Mouse (Mus musculus) embryonic facial prominence, embryonic 10.5 days (tissue): Measurements from ENCODE around the gene Syt8. TPM values are rescaled to one million over a fixed set of nuclear protein-coding genes. Genes with fewer than 3 reads are reported as not detected.
A peak's percentile ranks its signal among the peaks of the same experiment; 100 is the strongest.

Experiments used
- DNase-seq: peaks from one replicate; pipeline ENCODE4 v3.0.0-alpha.2; 2017; ENCODE audit warnings: low spot score
- H3K27ac ChIP-seq: fragments of 300-500 bp; sonication (generic); replicated peaks from 2 replicates; pipeline ENCODE4 v1.5.1; 2016; ENCODE audit warnings: mild to moderate bottlenecking
- H3K27me3 ChIP-seq: fragments of 300-500 bp; sonication (generic); replicated peaks from 2 replicates; pipeline ENCODE4 v1.6.1; 2016; ENCODE audit warnings: low read depth, mild to moderate bottlenecking; ENCODE audit not compliant: poor library complexity, severe bottlenecking
- H3K36me3 ChIP-seq: fragments of 300-500 bp; sonication (generic); replicated peaks from 2 replicates; pipeline ENCODE4 v1.6.1; 2016; ENCODE audit warnings: mild to moderate bottlenecking, moderate library complexity
- H3K4me1 ChIP-seq: fragments of 300-500 bp; sonication (generic); 2 replicates; pipeline ENCODE4 v1.6.1; 2016
- H3K4me3 ChIP-seq: fragments of 300-500 bp; sonication (generic); 2 replicates; pipeline ENCODE4 v1.5.1; 2016; ENCODE audit warnings: mild to moderate bottlenecking, moderate library complexity
- H3K9me3 ChIP-seq: fragments of 300-500 bp; sonication (generic); 2 replicates; pipeline ENCODE4 v1.6.1; 2016; ENCODE audit warnings: mild to moderate bottlenecking
- WGBS: fragments of 180-500 bp; shearing (Covaris S2); methylation state at CpG from one replicate; pipeline ENCODE4 v1.1.7; 2016; 5-methylcytosine and 5-hydroxymethylcytosine counted together
- polyA plus RNA-seq: library from polyadenylated mRNA; unstranded; fragments of >200 nt; fragmentation: Nextera tagmentation; extraction: Ambion mirVana; gene quantifications from 2 replicates; pipeline ENCODE4 v1.2.1, GENCODE M21; 2016

Gene Syt8
- polyA plus RNA-seq, 1 experiment from 2014 or later: not detected

DNA sequence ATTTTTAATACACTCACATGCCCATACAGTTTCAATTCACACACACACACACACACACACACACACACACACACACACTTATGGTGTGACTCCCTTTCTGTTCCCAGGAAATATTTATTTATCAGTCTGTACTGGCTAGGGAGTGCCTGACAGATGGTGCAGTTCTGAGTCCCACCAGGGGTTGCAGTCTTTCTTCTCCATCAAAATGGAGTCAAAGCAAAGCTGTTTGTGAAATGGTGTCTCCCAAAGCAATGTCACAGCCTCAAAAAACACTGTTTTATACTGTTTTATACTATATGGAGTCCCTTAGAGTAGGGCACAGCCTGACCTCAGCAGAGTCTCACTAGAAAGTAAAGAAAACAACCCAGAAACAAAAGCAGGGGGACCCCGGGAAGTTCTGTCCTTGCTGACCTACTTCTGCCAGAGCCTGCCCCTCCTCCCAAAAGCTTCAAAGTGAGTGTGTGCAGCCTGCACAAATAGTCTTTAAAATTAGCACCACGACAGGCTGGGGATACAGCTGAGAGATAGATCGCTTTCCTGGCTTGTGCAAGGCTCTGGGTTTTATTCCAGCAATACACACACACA, 22.7 kb downstream of the Syt8 start:
- peak overlapping the region; percentile 93 for H3K27ac ChIP-seq

DNA sequence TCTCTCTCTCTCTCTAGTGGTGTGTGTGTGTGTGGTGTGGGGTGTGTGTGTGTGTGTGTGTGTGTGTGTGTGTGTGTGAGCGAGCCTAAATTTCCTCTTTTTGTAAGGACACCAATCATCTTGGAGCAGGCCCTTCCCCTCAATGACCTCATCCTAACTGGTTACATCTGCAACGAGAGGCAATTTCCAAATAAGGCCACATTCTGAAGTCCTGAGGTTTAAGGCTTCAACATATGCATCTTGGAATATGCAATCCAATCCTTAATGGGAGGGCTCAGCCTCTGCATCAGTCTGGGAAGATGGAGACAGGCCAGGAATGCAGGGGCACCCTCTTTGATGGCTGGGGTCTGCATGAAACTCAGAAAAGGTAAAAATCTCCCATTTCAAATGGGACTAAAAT, 23.4 kb downstream of the Syt8 start:
- DNase-seq: peak; percentile 79
- H3K4me3 ChIP-seq: no peak overlapping the region
- no peaks in the 10 kb centered on the region for H3K27me3 ChIP-seq
- no peaks in the 10 kb centered on the region for H3K9me3 ChIP-seq
- H3K36me3 ChIP-seq: no peaks in the 10 kb centered on the region
- 19% methylated on average over 2 of the region's 2 CpGs for WGBS
- H3K4me1 ChIP-seq: peaks cover 74% of the 10 kb centered on the region
- H3K27ac ChIP-seq: peak overlapping the region; percentile 93

More for the DNA sequence above, 22.7 kb downstream of the Syt8 start:
- no peaks in the 10 kb centered on the region for H3K9me3 ChIP-seq
- no peaks in the 10 kb centered on the region for H3K36me3 ChIP-seq
- 22% methylated on average over 3 of the region's 3 CpGs for WGBS
- peaks cover 74% of the 10 kb centered on the region for H3K4me1 ChIP-seq
- no peak overlapping the region for H3K4me3 ChIP-seq
- DNase-seq: peak; percentile 55
- H3K27me3 ChIP-seq: no peaks in the 10 kb centered on the region

DNA sequence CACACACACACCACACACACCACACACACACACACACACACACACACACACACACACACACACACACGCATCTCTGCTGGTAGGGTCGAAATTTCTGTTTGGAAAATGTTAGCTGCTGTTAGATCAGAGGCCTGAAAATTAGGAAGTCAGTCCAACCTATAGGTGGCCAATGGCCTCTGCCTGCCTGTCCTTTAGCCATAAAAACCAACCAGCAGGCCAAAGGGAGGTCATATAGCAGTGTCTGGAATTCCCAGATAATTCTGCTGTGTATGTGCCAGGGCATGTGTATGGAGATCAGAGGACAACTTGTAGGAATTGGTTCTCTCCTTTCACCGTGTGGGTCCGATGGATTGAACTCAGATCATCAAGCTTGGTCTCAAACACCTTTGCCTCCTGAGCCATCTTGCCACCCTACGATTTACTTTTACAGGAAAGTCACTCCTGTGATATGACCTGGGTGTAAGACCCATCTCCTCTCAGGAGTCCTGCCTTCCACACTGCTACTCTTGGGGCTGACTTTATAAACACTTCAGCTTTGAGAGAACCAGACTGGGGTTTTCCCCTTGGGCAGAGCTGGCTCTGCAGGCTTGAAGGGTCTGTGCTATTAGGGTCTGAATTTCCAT, 24.1 kb downstream of the Syt8 start:
- Histone ChIP-seq H3K4me1 (peaks cover 69% of the 10 kb centered on the region), H3K27ac (peak overlapping the region; percentile 93)

DNA sequence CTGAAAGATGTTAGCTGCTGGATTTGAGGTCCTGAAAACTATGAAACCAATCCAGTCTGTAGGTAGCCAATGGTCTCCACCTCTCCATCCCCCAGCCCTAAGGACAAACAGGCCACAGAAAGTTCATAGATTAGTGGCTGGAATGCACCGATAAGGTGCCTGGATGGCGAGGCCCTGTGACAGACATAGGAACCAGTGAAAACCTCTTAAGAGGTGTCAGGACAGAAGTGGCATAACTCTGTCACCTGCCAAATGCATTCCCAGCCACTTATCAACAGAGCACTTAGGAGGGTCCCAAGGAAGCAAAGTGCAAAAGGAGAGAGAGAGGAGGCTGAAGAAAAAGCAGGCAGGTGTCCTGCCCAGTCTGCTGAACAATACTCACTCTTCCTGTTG, 24.6 kb downstream of the Syt8 start:
- Histone ChIP-seq H3K9me3 (no peaks in the 10 kb centered on the region), H3K27me3 (no peaks in the 10 kb centered on the region), H3K27ac (peak overlapping the region; percentile 93), H3K4me1 (peaks cover 63% of the 10 kb centered on the region), H3K36me3 (no peaks in the 10 kb centered on the region), H3K4me3 (no peak overlapping the region)
- WGBS: 83% methylated on average over 2 of the region's 2 CpGs
- no peak for DNase-seq

More for the DNA sequence above, 24.1 kb downstream of the Syt8 start:
- H3K9me3 ChIP-seq: no peaks in the 10 kb centered on the region
- no peak overlapping the region for H3K4me3 ChIP-seq
- no peaks in the 10 kb centered on the region for H3K36me3 ChIP-seq
- no peaks in the 10 kb centered on the region for H3K27me3 ChIP-seq
- no peak for DNase-seq
- WGBS: 87% methylated on average over 5 of the region's 5 CpGs

DNA sequence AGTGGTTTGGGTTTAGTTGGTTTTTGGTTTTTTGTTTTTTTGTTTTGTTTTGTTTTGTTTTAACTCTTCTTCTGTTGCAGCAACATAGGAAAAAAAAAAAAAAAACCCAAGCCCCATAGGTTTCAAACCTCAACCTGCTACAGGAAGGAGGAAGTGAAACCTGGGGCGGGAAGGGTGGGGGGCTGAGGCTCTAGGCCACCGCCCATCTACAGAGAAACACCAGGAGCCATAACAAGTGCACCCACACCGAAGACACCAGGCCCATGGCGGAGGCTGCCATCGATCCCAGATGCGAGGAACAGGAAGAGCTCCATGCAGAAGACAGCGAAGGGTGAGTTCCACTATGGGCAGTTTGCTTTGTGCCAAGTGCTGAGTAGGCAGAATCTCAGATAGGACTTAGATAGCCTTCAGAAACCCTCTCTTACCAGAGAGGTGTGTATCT, 26.0 kb downstream of the Syt8 start, which contains the start of gene Lsp1:
TSS of gene Lsp1 (plus strand) at position 174 of the 442 bp plus-strand sequence.
- Histone ChIP-seq H3K27me3 (no peaks in the 10 kb centered on the region), H3K9me3 (no peaks in the 10 kb centered on the region), H3K36me3 (no peaks in the 10 kb centered on the region), H3K4me1 (peaks cover 50% of the 10 kb centered on the region), H3K4me3 (no peak within 1 kb of the TSS), H3K27ac (peak within 1 kb of the TSS; percentile 93)
- 91% methylated on average over 7 of the region's 7 CpGs for WGBS
- DNase-seq: no peak

DNA sequence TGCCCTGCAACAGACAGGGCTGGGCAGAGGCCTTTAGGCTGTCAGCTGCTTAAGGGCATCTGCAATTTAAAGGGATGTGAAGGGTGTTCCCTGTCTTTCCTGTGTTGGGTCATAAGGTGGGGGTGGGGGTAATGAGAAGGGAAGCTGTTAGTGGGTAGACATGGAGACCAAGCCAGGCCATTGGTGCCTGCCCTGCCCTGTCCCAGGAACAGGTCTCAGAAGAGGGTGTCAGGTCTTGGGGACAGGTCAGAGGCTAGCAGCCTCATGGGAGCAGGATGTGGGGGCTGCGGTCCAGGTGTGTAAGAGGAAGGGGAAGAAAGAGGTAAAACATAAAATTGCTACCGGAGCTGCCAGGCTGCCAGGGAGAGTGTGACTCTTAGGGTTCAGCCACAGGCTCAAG, 26.8 kb downstream of the Syt8 start:
- no peaks in the 10 kb centered on the region for H3K27me3 ChIP-seq
- no peaks in the 10 kb centered on the region for H3K36me3 ChIP-seq
- H3K27ac ChIP-seq: peak overlapping the region; percentile 58
- no peaks in the 10 kb centered on the region for H3K9me3 ChIP-seq
- WGBS: 86% methylated on average over 2 of the region's 2 CpGs
- no peak overlapping the region for H3K4me3 ChIP-seq
- no peak for DNase-seq
- peaks cover 42% of the 10 kb centered on the region for H3K4me1 ChIP-seq

DNA sequence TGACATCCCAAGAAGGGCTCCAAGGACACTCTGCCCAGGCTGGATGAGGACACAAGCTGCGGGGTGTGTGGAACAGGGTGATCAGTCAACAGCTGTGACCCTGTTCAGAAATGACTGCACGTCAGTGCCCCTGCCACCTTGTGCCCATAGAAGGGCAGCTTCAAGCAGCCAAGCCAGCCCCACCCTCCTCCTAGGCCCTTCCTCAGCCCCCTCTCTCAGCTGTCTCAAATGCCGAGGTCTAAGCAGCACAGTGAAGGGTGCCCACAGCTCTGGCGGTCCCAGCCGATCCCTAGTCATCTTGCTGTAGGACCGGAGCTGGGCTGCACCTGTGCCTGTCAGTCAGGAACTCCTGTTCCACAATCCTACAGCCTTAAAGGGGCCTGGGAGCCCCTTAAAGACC, 27.5 kb downstream of the Syt8 start:
- H3K27ac ChIP-seq: peak overlapping the region; percentile 58
- 86% methylated on average over 6 of the region's 6 CpGs for WGBS
- no peaks in the 10 kb centered on the region for H3K27me3 ChIP-seq
- peaks cover 35% of the 10 kb centered on the region for H3K4me1 ChIP-seq
- no peak for DNase-seq
- no peaks in the 10 kb centered on the region for H3K9me3 ChIP-seq
- no peaks in the 10 kb centered on the region for H3K36me3 ChIP-seq
- H3K4me3 ChIP-seq: no peak overlapping the region

DNA sequence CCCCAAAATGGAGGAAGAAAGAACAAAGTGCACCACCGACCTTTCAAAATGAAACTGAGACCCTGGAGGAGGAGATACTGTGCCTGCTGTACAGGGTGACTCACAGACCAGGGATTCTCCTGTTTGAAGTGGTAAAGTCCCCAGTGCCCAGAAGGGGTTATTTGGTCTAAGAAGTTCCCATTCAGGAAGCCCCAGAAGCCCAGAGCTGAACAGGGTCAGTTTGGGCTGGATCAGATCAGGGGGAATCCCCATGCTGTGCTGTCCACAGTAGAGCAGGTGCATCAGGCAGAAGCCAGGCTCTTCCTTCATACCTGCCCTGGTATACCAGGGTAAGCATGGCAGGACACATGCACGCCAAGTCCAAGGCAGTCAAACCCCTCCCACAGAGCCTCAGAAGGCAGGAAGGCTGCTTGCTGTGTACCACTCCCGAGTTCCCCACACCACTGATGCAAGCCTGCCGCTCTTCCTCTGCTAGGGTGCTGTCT, 28.0 kb downstream of the Syt8 start:
- no peaks in the 10 kb centered on the region for H3K9me3 ChIP-seq
- peaks cover 30% of the 10 kb centered on the region for H3K4me1 ChIP-seq
- H3K4me3 ChIP-seq: no peak overlapping the region
- DNase-seq: no peak
- H3K27ac ChIP-seq: peak overlapping the region; percentile 58
- no peaks in the 10 kb centered on the region for H3K27me3 ChIP-seq
- WGBS: 71% methylated on average over 4 of the region's 4 CpGs
- H3K36me3 ChIP-seq: no peaks in the 10 kb centered on the region

DNA sequence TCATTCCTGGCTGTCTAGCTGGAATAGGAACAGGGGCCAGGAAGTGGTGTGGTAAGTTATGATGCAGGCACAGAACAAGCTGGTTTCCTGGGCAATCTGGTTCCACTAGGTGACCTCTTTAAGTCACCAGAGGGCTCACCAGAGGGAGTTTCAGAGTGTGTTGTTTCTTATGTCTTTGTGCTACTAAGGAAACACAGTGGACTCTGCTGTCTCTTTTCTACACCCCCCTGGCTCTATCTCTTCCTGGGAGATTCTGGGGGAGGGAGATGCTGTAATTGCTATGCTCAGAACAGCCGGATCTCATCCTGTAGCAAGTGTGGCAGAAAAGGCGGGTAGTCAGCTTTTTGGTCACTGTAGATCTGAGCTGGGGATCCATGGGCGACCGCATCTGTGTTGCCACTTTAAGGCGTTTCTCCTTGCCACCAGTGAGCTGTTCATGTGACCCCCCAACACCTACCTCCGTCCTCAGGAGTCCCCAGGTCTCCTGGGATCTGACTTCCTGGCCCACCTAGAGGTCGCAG, 35.6 kb downstream of the Syt8 start:
- 80% methylated on average over 7 of the region's 7 CpGs for WGBS
- DNase-seq: no peak

DNA sequence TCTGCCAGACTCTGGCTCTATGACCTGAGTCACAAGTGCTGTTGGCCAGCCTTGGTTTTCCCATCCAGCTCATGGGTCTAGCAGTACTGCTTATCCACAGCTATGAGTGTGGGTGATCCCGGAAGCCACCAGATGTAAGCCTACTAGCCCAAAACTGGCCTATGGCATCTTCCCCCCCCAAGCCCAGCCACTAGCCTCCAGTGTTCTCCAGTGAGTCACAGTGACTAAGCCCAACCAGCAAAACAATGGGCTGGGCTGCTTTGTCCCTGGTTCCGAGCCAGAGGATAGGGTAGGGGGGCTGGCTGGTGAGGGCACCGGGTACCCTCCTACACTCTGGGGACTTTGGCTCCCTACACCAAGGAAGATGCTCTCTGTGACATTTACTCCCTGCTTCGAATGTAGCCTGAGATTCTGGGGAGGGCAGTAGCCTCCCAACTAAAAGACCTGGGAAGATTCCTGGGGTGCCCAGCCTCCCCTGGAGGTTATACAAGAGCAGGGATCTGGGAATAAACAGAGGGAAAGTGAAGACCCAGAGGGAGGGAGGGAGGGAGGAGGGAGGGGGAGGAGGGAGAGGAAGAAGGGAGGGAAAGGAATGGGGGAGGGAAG, 36.3 kb downstream of the Syt8 start:
- H3K4me1 ChIP-seq: peaks cover 60% of the 10 kb centered on the region
- H3K27ac ChIP-seq: peak overlapping the region; percentile 90
- no peak overlapping the region for H3K4me3 ChIP-seq
- 26% methylated on average over 4 of the region's 4 CpGs for WGBS
- H3K9me3 ChIP-seq: no peaks in the 10 kb centered on the region
- H3K27me3 ChIP-seq: no peaks in the 10 kb centered on the region
- no peaks in the 10 kb centered on the region for H3K36me3 ChIP-seq
- peak; percentile 67 for DNase-seq

More for the DNA sequence above, 35.6 kb downstream of the Syt8 start:
- Histone ChIP-seq H3K36me3 (no peaks in the 10 kb centered on the region), H3K27me3 (no peaks in the 10 kb centered on the region), H3K27ac (peak overlapping the region; percentile 90), H3K4me3 (no peak overlapping the region), H3K9me3 (no peaks in the 10 kb centered on the region), H3K4me1 (peaks cover 53% of the 10 kb centered on the region)

DNA sequence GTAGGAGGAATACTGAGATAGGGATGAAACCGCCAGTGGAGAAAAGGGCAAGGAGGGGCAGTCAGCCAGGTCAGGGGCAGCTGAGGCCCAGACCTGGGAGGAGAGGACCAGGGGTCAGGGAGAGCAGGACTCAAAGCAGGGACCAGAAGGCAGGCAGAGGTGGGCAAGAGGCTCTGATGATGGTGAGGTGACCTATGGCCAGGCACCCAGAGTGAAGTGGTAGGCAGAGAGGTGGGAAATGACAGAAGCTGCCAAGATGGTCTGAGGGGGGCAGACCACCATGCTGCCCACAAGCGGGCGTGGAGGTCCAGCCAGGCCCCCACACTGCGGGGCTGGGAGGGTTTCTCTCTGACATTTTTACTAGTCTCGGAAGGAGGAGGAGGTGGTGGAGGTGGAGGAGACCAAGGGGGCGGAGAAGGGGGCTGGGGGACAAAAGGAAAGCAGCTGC, 36.8 kb downstream of the Syt8 start:
- Histone ChIP-seq H3K4me3 (peak overlapping the region; percentile 8; the same call in 1 of the 2 replicates), H3K36me3 (no peaks in the 10 kb centered on the region), H3K9me3 (no peaks in the 10 kb centered on the region), H3K27ac (peak overlapping the region; percentile 90), H3K4me1 (peaks cover 63% of the 10 kb centered on the region), H3K27me3 (no peaks in the 10 kb centered on the region)
- 31% methylated on average over 6 of the region's 6 CpGs for WGBS
- DNase-seq: no peak

DNA sequence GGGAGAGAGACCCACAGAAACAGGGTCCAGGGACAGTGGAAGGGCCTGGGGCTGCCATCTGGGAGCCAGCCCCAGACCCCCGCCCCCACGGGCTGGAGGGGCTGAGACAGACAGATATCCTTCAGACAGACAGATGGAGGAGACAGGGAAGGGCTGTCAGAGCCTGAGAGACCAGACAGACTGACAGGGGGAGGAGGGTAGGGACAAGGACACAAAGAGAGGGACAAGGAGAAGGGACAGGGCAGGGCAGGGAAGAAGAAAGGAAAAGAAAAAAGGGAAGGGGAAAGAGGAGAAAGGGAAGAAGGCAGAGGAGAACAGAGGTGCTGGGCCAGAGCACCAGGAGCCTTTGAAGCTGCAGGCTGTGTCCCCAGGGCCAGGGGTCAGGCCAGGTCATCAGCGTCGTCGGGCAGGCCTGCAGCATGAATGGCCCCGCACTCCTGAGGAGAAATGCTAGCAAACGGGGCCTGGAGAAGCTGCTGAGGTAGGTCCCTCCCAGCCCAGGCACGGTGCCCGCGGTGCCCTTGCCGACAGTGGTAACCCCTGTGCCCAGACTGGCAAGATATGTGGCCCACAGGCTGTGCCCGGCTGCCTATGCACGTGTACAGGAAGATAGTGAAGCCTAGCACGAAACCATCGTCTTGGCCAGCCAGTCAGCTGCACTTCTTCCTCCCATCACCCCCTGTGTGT, 37.4 kb downstream of the Syt8 start:
- DNase-seq: peak; percentile 48
- H3K36me3 ChIP-seq: no peaks in the 10 kb centered on the region
- H3K4me1 ChIP-seq: peaks cover 65% of the 10 kb centered on the region
- H3K27me3 ChIP-seq: no peaks in the 10 kb centered on the region
- H3K4me3 ChIP-seq: peak overlapping the region; percentile 8
- H3K9me3 ChIP-seq: no peaks in the 10 kb centered on the region
- H3K27ac ChIP-seq: peak overlapping the region; percentile 90
- 30% methylated on average over 15 of the region's 15 CpGs for WGBS
